Mouse (Mus musculus): ENCODE measurements around the gene Smyd5. TPM values are rescaled to one million over a fixed set of nuclear protein-coding genes. Genes with fewer than 3 reads are reported as not detected.

Gene Smyd5
- polyA plus RNA-seq, 3 experiments from 2014 or later = 18.7 to 31.4 (median 28.0) TPM

Other genes with a start within 250 kb of the Smyd5 start
- not detected for gene Emx1, start 244.6 kb upstream of the Smyd5 start, polyA plus RNA-seq (2017; shearing (Covaris generic))
- 1 to 10 TPM; 1.4 to 3.3 (median 2.1) TPM for gene Sfxn5, start 98.6 kb upstream of the Smyd5 start, polyA plus RNA-seq (2017; shearing (Covaris generic))
- gene Rab11fip5, start 57.4 kb upstream of the Smyd5 start, polyA plus RNA-seq (2017; shearing (Covaris generic)) = under 1 TPM; 0.50 to 0.67 (median 0.66) TPM
- under 1 TPM in 1 of 3 experiments, not detected in 2; 0.38 TPM for gene Noto, start 8.1 kb upstream of the Smyd5 start, polyA plus RNA-seq (2017; shearing (Covaris generic))
- gene Cct7, start 19.5 kb downstream of the Smyd5 start, polyA plus RNA-seq (2017; shearing (Covaris generic)) = 100 to 1,000 TPM; 319 to 323 (median 322) TPM
- gene Pradc1, start 20.0 kb downstream of the Smyd5 start, polyA plus RNA-seq (2017; shearing (Covaris generic)) = 10 to 100 TPM; 14.2 to 23.1 (median 16.5) TPM
- gene Fbxo41, start 71.0 kb downstream of the Smyd5 start, polyA plus RNA-seq (2017; shearing (Covaris generic)) = under 1 TPM in 2 of 3 experiments, not detected in 1; 0.11 to 0.38 TPM
- not detected for gene Egr4, start 81.6 kb downstream of the Smyd5 start, polyA plus RNA-seq (2017; shearing (Covaris generic))
- 1 to 10 TPM; 2.5 to 3.0 (median 2.5) TPM for gene Alms1, start 155.5 kb downstream of the Smyd5 start, polyA plus RNA-seq (2017; shearing (Covaris generic))